Mouse (Mus musculus) C2C12 (cell line): ENCODE data around the gene Olfr877.

Source experiments
- CTCF ChIP-seq: IDR thresholded peaks from one replicate; pipeline ENCODE4 v1.5.1; 2011; ENCODE audit not compliant: control insufficient read depth, insufficient read depth, insufficient read length
- USF1 ChIP-seq: IDR thresholded peaks from one replicate; pipeline ENCODE4 v1.6.1; 2011; ENCODE audit warnings: low read depth, mild to moderate bottlenecking, control low read depth, moderate library complexity

DNA sequence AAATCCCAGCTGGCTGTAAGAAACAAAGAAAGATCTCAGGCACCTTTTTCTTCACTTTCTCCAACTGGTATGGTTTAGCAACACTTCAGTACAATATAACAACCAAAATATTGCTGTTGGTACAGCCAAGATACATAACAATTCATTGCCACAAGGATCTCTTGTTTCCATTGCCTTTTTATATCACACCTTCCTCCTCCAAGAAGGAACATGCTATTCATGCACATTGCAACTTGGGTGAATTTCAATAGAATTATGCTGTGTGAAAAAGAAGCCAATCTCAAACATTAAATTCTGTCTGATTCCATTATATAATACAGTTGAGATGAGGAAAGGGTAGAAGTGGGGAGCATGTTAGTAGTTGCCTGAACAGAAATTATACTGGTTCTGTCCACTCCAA lies 24.2 kb upstream of the Olfr877 start:
- TF ChIP-seq CTCF = no peak
- no peak for TF ChIP-seq USF1
